Mouse (Mus musculus) spleen, postnatal 14 days (tissue): ENCODE data around the gene Tnn.

Source experiments
- DNase-seq, 2 experiments: peaks; one replicate each; pipeline ENCODE4 v3.0.0; 2021 to 2022; ENCODE audit warnings: low spot score in 2 of 2

Tnn gene

DNA sequence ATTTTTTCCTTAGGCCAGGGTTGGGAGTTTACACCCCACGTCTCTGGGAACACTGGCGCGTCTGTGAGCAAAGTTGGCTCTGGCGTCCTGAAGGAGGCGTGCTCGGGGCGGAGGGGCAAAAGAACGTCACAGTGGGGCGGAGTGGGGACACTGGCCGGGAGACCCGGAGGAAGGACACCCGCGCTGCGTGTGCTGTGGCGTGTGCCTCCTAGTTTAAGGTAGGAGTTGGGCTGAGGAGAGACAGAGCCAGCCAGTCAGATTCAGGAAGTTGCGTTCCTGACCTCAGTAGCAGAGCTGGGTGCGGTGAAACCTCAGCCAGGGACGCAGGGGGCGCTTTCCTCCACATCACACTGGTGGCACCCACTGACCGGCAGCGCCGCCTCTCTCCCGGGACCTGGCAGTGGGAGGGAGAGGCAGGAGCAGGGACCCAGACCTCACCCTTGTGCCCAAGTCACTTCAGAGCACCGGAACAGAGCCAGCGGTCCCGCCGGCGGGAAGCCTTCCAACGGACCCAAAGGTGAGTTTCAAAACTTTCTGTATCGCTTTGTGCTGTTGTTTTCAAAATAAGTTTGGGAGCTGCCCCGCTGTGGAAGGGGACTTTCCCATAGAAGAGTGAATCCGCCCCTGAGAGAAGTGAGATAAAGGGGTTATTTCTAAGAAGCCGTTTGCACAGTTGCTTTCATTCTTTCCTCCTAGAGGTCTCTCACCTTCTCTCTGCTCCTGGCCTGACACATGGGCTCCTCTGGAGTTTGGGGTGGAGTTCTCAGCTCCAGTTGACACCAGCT lies 109.0 kb downstream of the Tnn start, which contains the start of gene 4930523C07Rik:
Gene 4930523C07Rik (plus strand): TSS at position 146 of the 785 bp plus-strand sequence.
- peak; percentile 73 to 75 for DNase-seq

DNA sequence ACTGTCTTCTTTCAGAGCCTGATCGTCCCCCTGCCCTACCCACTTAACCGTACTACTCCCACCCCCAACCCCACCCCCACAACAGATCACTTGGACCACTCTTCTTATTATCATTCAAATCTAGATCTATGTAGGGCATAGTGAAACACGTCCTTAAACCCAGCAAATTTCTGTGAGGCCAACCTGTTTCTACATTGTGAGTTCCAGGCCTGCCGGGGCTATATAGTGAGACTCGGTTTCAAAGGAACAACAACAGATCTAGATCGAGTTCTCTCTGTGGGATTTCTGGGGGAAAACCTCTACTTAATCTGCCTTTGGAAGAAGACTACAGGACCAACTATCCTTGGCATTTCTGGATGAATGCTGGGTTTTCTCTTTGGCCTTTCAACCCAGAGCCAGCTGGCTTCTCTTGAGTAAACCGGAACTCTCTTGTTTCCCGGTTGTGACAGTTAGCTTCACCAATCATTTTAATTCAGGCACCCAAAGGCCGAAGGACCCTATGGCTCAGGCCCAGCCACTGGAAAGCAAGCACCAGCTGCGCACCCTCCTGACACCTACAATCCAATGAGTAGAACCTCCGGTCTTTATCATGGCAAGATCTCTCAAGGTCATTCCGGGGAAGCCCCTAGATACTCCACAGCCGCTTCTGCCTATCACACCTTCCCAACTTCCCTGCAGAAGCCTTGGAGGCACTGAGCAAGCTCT lies 110.0 kb downstream of the Tnn start:
- DNase-seq = no peak

- DNase-seq = no peak
These were observed 111.0 kb downstream of the Tnn start for GRCm38 (mm10) chr1:160042351-160042750.

- DNase-seq = no peak
These were observed 112.1 kb downstream of the Tnn start for GRCm38 (mm10) chr1:160041264-160041775.

GRCm38 (mm10) chr1:160039951-160040645 lies 113.3 kb downstream of the Tnn start:
- no peak for DNase-seq

GRCm38 (mm10) chr1:160036996-160037521 lies 116.3 kb downstream of the Tnn start:
- no peak for DNase-seq

GRCm38 (mm10) chr1:160035561-160035960 lies 117.8 kb downstream of the Tnn start:
- no peak for DNase-seq
